Mouse (Mus musculus) intestine, postnatal 0 days (tissue): ENCODE data around the gene Robo3. TPM values are rescaled to one million over a fixed set of nuclear protein-coding genes. Genes with fewer than 3 reads are reported as not detected.

Experiments used
- ATAC-seq: fragments of 200-750 bp; cut with Nextera tagmentation; 2 replicates; pipeline ENCODE4 v1.8.0; 2017; ENCODE audit warnings: mild to moderate bottlenecking, moderate TSS enrichment, moderate library complexity
- H3K27ac ChIP-seq: fragments of 300-500 bp; sonication (generic); 2 replicates; pipeline ENCODE4 v1.5.1; 2014; ENCODE audit warnings: mild to moderate bottlenecking, low read depth, low read length, moderate library complexity
- H3K27me3 ChIP-seq: fragments of 300-500 bp; sonication (generic); replicated peaks from 2 replicates; pipeline ENCODE4 v1.6.1; 2014; ENCODE audit warnings: low read length, mixed read lengths; ENCODE audit not compliant: control insufficient read depth, insufficient read depth
- H3K36me3 ChIP-seq: fragments of 300-500 bp; sonication (generic); 2 replicates; pipeline ENCODE4 v1.6.1; 2014; ENCODE audit warnings: mild to moderate bottlenecking, moderate library complexity; ENCODE audit not compliant: control insufficient read depth, insufficient read depth
- H3K4me1 ChIP-seq: fragments of 300-500 bp; sonication (generic); replicated peaks from 2 replicates; pipeline ENCODE4 v1.6.1; 2014; ENCODE audit warnings: antibody characterized with exemption, low read length, mixed read lengths; ENCODE audit not compliant: control insufficient read depth, insufficient read depth
- H3K4me2 ChIP-seq: fragments of 300-500 bp; sonication (generic); replicated peaks from 2 replicates; pipeline ENCODE4 v1.6.1; 2014; ENCODE audit warnings: low read depth, mild to moderate bottlenecking, moderate library complexity
- H3K4me3 ChIP-seq: fragments of 300-500 bp; sonication (generic); 2 replicates; pipeline ENCODE4 v1.5.1; 2014; ENCODE audit warnings: low read depth, low read length
- H3K9ac ChIP-seq: fragments of 300-500 bp; sonication (generic); 2 replicates; pipeline ENCODE4 v1.6.1; 2014; ENCODE audit warnings: mild to moderate bottlenecking, low read depth, low read length
- H3K9me3 ChIP-seq: fragments of 300-500 bp; sonication (generic); 2 replicates; pipeline ENCODE4 v1.6.1; 2016; ENCODE audit warnings: mixed run types; ENCODE audit not compliant: control insufficient read depth
- CTCF ChIP-seq: sonication (generic); IDR thresholded peaks from 2 replicates; pipeline ENCODE4 v1.5.1; 2016; ENCODE audit warnings: low read depth, mild to moderate bottlenecking, control low read depth, antibody characterized with exemption, moderate library complexity
- WGBS: fragments of 180-500 bp; shearing (Covaris S2); extraction: QIAGEN DNeasy Blood & Tissue Kit; methylation state at CpG from one replicate; pipeline ENCODE4 v1.1.7; 2014; 5-methylcytosine and 5-hydroxymethylcytosine counted together
- polyA plus RNA-seq: library from polyadenylated mRNA; unstranded; fragments of >200 nt; fragmentation: Nextera tagmentation; extraction: Ambion mirVana; gene quantifications from 2 replicates; pipeline ENCODE4 v1.2.1, GENCODE M21; 2015

Gene Robo3
- polyA plus RNA-seq, 1 experiment from 2014 or later: not detected

GRCm38 (mm10) chr9:37454011-37454492 is 21.0 kb upstream of the Robo3 start:
- 23% methylated on average over 6 of the region's 6 CpGs for WGBS
- Histone ChIP-seq H3K4me3 (no peak overlapping the region), H3K27ac (no peak overlapping the region), H3K4me2 (no peak overlapping the region), H3K27me3 (peaks cover 63% of the 10 kb centered on the region), H3K36me3 (no peaks in the 10 kb centered on the region), H3K9ac (no peak overlapping the region), H3K4me1 (no peaks in the 10 kb centered on the region), H3K9me3 (no peaks in the 10 kb centered on the region)
- ATAC-seq: no peak
- TF ChIP-seq CTCF: no peak

GRCm38 (mm10) chr9:37453328-37453727 is 20.3 kb upstream of the Robo3 start:
- H3K4me2 ChIP-seq: no peak overlapping the region
- no peak overlapping the region for H3K27ac ChIP-seq
- ATAC-seq: no peak
- no peak for TF ChIP-seq CTCF
- H3K4me3 ChIP-seq: no peak overlapping the region
- H3K9ac ChIP-seq: no peak overlapping the region
- peaks cover 55% of the 10 kb centered on the region for H3K27me3 ChIP-seq
- no peaks in the 10 kb centered on the region for H3K4me1 ChIP-seq
- H3K36me3 ChIP-seq: no peaks in the 10 kb centered on the region
- no peaks in the 10 kb centered on the region for H3K9me3 ChIP-seq
- WGBS: 28% methylated on average over 4 of the region's 4 CpGs

GRCm38 (mm10) chr9:37452401-37452800 is 19.4 kb upstream of the Robo3 start:
- Histone ChIP-seq H3K4me2 (no peak overlapping the region), H3K4me3 (no peak overlapping the region), H3K9ac (no peak overlapping the region), H3K27ac (no peak overlapping the region), H3K36me3 (no peaks in the 10 kb centered on the region), H3K4me1 (no peaks in the 10 kb centered on the region), H3K9me3 (no peaks in the 10 kb centered on the region), H3K27me3 (peaks cover 46% of the 10 kb centered on the region)
- no peak for ATAC-seq
- TF ChIP-seq CTCF: no peak
- WGBS: 2% methylated on average over 5 of the region's 5 CpGs

- H3K9me3 ChIP-seq: no peaks in the 10 kb centered on the region
- H3K4me3 ChIP-seq: no peak overlapping the region
- WGBS: 44% methylated on average over 3 of the region's 3 CpGs
- H3K9ac ChIP-seq: no peak overlapping the region
- H3K36me3 ChIP-seq: no peaks in the 10 kb centered on the region
- H3K27me3 ChIP-seq: peaks cover 33% of the 10 kb centered on the region
- no peak overlapping the region for H3K4me2 ChIP-seq
- no peak for ATAC-seq
- no peak overlapping the region for H3K27ac ChIP-seq
- H3K4me1 ChIP-seq: no peaks in the 10 kb centered on the region
- no peak for TF ChIP-seq CTCF
Observed at GRCm38 (mm10) chr9:37437772-37438735, 5.0 kb upstream of the Robo3 start.

- no peak for ATAC-seq
- Histone ChIP-seq H3K27me3 (peaks cover 57% of the 10 kb centered on the region), H3K4me1 (no peaks in the 10 kb centered on the region)
Observed at GRCm38 (mm10) chr9:37435616-37436015, 2.6 kb upstream of the Robo3 start.

GRCm38 (mm10) chr9:37434932-37435331 is 1.9 kb upstream of the Robo3 start:
- ATAC-seq: no peak
- 3% methylated on average over 14 of the region's 14 CpGs for WGBS
- no peak for TF ChIP-seq CTCF
- no peak overlapping the region for H3K27ac ChIP-seq
- no peaks in the 10 kb centered on the region for H3K9me3 ChIP-seq
- H3K36me3 ChIP-seq: no peaks in the 10 kb centered on the region
- no peak overlapping the region for H3K4me2 ChIP-seq
- peaks cover 63% of the 10 kb centered on the region for H3K27me3 ChIP-seq
- no peak overlapping the region for H3K4me3 ChIP-seq
- no peak overlapping the region for H3K9ac ChIP-seq
- H3K4me1 ChIP-seq: no peaks in the 10 kb centered on the region

More at GRCm38 (mm10) chr9:37435616-37436015, 2.6 kb upstream of the Robo3 start:
- Histone ChIP-seq H3K9me3 (no peaks in the 10 kb centered on the region), H3K27ac (no peak overlapping the region), H3K4me3 (no peak overlapping the region), H3K9ac (no peak overlapping the region), H3K4me2 (no peak overlapping the region), H3K36me3 (no peaks in the 10 kb centered on the region)
- 2% methylated on average over 4 of the region's 4 CpGs for WGBS
- no peak for TF ChIP-seq CTCF
